Mouse (Mus musculus): Measurements from ENCODE around the gene Ifi205. TPM values are rescaled to one million over a fixed set of nuclear protein-coding genes. Genes with fewer than 3 reads are reported as not detected.
"Not testable (repeated sequence)": the region's sequence is repeated elsewhere in the genome, so short reads cannot be mapped to it uniquely, and the experiment has no call there.

The Ifi205 gene
- total RNA-seq, 2 experiments from 2014 or later: not detected

DNA sequence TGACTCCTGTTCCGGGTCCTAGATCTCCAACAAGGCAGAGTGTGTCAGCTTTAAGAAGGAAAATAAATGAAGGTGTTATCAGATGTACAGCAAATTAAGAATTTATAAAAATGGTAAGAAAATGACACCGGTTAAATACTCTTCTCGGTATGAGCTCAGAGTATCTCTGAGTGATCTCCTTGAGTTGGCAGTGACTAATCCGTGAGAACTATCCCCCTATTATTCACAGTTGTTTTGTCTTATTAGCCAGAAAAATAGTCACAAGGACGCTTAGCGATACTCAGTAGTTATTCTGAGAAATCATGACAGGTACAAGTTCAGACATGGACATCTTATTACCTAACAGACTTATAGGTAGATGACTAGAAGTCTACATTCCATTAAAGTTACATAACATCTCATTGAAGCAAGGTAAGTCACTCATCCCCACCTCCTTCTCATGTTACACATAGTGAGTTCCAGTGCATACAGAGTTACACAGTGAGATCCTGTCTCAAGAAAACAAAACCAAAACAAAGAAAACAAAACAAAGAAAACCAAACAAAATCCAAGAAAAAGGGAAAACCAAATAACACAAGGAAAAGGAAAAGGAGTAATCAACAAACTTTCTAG, 48.8 kb downstream of the Ifi205 start, which contains the start of gene Ifi202b:
TSS of gene Ifi202b (minus strand) at position 51 of the 612 bp plus-strand sequence.
- intact Hi-C loops (cut with DNase I); DNase-seq (ENCODE audit: extremely low spot score in 1 of 2, low spot score in 2 of 2): not testable (repeated sequence)

DNA sequence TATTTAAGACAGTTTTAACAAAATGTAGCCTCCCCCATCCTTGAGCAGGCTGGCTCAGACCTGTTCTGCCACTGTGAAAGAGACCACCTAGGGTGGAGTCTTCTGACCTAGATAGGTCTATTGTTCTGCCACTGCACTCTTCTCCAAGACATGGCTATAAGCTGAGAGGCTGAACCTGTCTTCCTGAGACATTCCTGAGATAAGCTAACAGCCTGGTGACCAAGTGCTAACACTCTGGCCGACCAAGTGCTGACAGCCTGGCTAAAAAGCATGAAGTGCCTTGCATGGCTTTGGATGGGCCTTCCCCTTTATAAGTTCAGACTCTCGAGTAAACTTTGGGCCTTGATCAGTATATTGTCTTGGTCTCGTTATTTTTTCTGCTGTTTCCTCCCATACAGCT, 50.6 kb downstream of the Ifi205 start:
- DNase-seq (ENCODE audit: extremely low spot score in 1 of 2, low spot score in 2 of 2): not testable (repeated sequence)

DNA sequence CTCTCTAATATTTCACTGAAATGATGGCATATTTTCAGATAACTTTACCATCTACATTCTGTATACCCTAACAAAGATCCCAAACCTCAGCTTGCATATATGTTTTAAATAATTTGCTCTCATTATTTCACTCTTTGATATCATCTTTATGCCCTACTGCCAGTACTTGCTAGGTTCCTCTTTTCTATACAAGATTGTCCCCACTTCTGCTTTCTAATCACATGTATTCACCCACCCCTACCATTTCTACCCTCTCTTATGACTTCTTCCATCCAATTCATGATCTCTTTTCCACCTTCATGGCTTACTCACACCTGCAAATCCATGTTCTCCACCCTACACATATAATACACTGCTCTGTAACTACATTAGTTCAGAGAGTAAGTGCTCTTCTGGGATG, 54.0 kb downstream of the Ifi205 start:
- intact Hi-C loops (cut with DNase I): no loop called here
- no peak for DNase-seq (ENCODE audit: extremely low spot score in 1 of 2, low spot score in 2 of 2)

More for the DNA sequence above, 50.6 kb downstream of the Ifi205 start:
- intact Hi-C loops (cut with DNase I): not testable (repeated sequence)

DNA sequence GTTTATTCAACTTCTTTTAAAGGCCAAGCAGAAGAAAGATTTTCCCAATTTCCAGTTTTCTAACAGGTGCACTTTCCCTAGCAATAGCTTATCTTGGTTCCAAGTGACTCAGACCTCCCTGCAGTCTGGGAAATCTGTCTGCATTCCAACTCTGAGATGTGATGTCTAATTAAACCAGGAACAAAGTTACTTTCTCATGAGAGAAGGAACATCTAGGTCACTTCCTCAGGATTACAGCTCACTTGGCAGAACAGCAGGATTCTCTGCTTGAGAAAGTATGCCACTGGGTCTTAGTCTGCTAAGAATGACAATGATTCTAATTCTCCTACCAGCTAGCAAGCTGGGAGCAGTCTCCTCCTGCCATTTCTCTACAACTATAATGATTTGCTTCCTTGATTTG, 58.5 kb downstream of the Ifi205 start:
- peak in 1 of 2 experiments; percentile 6 for DNase-seq (ENCODE audit: extremely low spot score in 1 of 2, low spot score in 2 of 2)
- intact Hi-C loops (cut with DNase I): no loop called here

Other genes starting within 250 kb of the Ifi205 start
- gene Ifi211, start 118.8 kb downstream of the Ifi205 start, total RNA-seq (2021): under 1 TPM in 1 of 2 experiments, not detected in 1; 0.26 TPM
- 1 to 10 TPM; 2.1 TPM for gene Mndal, start 89.3 kb downstream of the Ifi205 start, total RNA-seq (2021)
- gene Ifi203, start 89.1 kb downstream of the Ifi205 start, total RNA-seq (2021): 1 to 10 TPM in 1 of 2 experiments, under 1 TPM in 1; 0.49 to 1.0 TPM
- not detected for gene Ifi202b, start 49.1 kb downstream of the Ifi205 start, total RNA-seq (2021)
- gene Olfr433, start 8.9 kb upstream of the Ifi205 start, total RNA-seq (2021): not detected
- gene Olfr432, start 17.4 kb upstream of the Ifi205 start, total RNA-seq (2021): not detected
- not detected for gene Olfr430, start 34.8 kb upstream of the Ifi205 start, total RNA-seq (2021)
- gene Olfr429, start 52.5 kb upstream of the Ifi205 start, total RNA-seq (2021): not detected
- not detected for gene Olfr427, start 65.1 kb upstream of the Ifi205 start, total RNA-seq (2021)
- not detected for gene Olfr231, start 89.4 kb upstream of the Ifi205 start, total RNA-seq (2021)
- gene Olfr424, start 99.7 kb upstream of the Ifi205 start, total RNA-seq (2021): not detected
- not detected for gene Olfr420, start 123.8 kb upstream of the Ifi205 start, total RNA-seq (2021)
- under 1 TPM; 0.16 to 0.32 TPM for gene Spta1, start 141.0 kb upstream of the Ifi205 start, total RNA-seq (2021)
- gene Olfr419, start 220.3 kb upstream of the Ifi205 start, total RNA-seq (2021): not detected